Mouse (Mus musculus) heart, postnatal 0 days (tissue): ENCODE results near the gene Hgfac. TPM values are rescaled to one million over a fixed set of nuclear protein-coding genes. Genes with fewer than 3 reads are reported as not detected.
A peak's percentile ranks its signal among the peaks of the same experiment; 100 is the strongest.

ENCODE experiments used
- ATAC-seq: fragments of 200-750 bp; cut with Nextera tagmentation; 2 replicates; pipeline ENCODE4 v1.8.0; 2017; ENCODE audit warnings: low read depth, moderate number of reproducible peaks, moderate library complexity; ENCODE audit not compliant: insufficient read depth
- DNase-seq: peaks from one replicate; pipeline ENCODE4 v3.0.0-alpha.2; 2016; ENCODE audit warnings: low spot score
- H3K27ac ChIP-seq: fragments of 300-500 bp; sonication (generic); 2 replicates; pipeline ENCODE4 v1.5.1; 2014; ENCODE audit warnings: low read depth, mild to moderate bottlenecking
- H3K27me3 ChIP-seq: fragments of 300-500 bp; sonication (generic); 2 replicates; pipeline ENCODE4 v1.6.1; 2014; ENCODE audit warnings: low read length, mixed read lengths; ENCODE audit not compliant: control insufficient read depth, insufficient read depth
- H3K36me3 ChIP-seq: fragments of 300-500 bp; sonication (generic); replicated peaks from 2 replicates; pipeline ENCODE4 v1.6.1; 2014; ENCODE audit warnings: low read length, mixed read lengths; ENCODE audit not compliant: control insufficient read depth, insufficient read depth
- H3K4me1 ChIP-seq: fragments of 300-500 bp; sonication (generic); 2 replicates; pipeline ENCODE4 v1.6.1; 2014; ENCODE audit warnings: antibody characterized with exemption; ENCODE audit not compliant: control insufficient read depth, insufficient read depth
- H3K4me2 ChIP-seq: fragments of 300-500 bp; sonication (generic); 2 replicates; pipeline ENCODE4 v1.6.1; 2014; ENCODE audit warnings: low read depth, mild to moderate bottlenecking, low read length, moderate library complexity
- H3K4me3 ChIP-seq: fragments of 300-500 bp; sonication (generic); 2 replicates; pipeline ENCODE4 v1.5.1; 2014; ENCODE audit warnings: low read depth, low read length
- H3K9ac ChIP-seq: fragments of 300-500 bp; sonication (generic); replicated peaks from 2 replicates; pipeline ENCODE4 v1.6.1; 2014; ENCODE audit warnings: low read depth, low read length, mixed read lengths
- H3K9me3 ChIP-seq: fragments of 300-500 bp; sonication (generic); replicated peaks from 2 replicates; pipeline ENCODE4 v1.6.1; 2016; ENCODE audit warnings: low read length; ENCODE audit not compliant: control insufficient read depth
- CTCF ChIP-seq: IDR thresholded peaks from 2 replicates; pipeline ENCODE4 v1.5.1; 2016; ENCODE audit warnings: antibody characterized with exemption, control low read depth, low read depth
- EP300 ChIP-seq: IDR thresholded peaks from 2 replicates; pipeline ENCODE4 v1.6.1; 2016; ENCODE audit warnings: antibody characterized with exemption, low read depth
- WGBS: fragments of 180-500 bp; shearing (Covaris S2); extraction: QIAGEN DNeasy Blood & Tissue Kit; methylation state at CpG from one replicate; pipeline ENCODE4 v1.1.7; 2014; 5-methylcytosine and 5-hydroxymethylcytosine counted together
- polyA plus RNA-seq: library from polyadenylated mRNA; unstranded; fragments of >200 nt; fragmentation: Nextera tagmentation; extraction: Ambion mirVana; gene quantifications from 2 replicates; pipeline ENCODE4 v1.2.1, GENCODE M21; 2015
- total RNA-seq: library from RNA; depleted of rRNA; stranded (reverse); fragments of >200 nt; gene quantifications from 2 replicates; pipeline ENCODE4 v1.2.3, GENCODE M21; 2014; ENCODE audit warnings: low replicate concordance

Hgfac gene
- total and polyA plus RNA-seq, 2 experiments from 2014 or later = 0.36 TPM; not detected in 1

GRCm38 (mm10) chr5:35004769-35005168, 36.5 kb upstream of the Hgfac start:
- ATAC-seq (no peak), DNase-seq (no peak)
- H3K27ac ChIP-seq = no peak overlapping the region
- peaks cover 30% of the 10 kb centered on the region for H3K4me1 ChIP-seq
- TF ChIP-seq CTCF = no peak
- no peak for TF ChIP-seq EP300
- no peaks in the 10 kb centered on the region for H3K9me3 ChIP-seq
- H3K27me3 ChIP-seq = no peaks in the 10 kb centered on the region
- WGBS = 95% methylated on average over 2 of the region's 2 CpGs
- no peak overlapping the region for H3K4me3 ChIP-seq
- no peak overlapping the region for H3K9ac ChIP-seq
- peaks cover 6% of the 10 kb centered on the region; the same call in 1 of the 2 replicates for H3K36me3 ChIP-seq
- H3K4me2 ChIP-seq = no peak overlapping the region

- DNase-seq (no peak), ATAC-seq (no peak)
- Histone ChIP-seq H3K9ac (no peak overlapping the region), H3K27ac (no peak overlapping the region), H3K4me2 (no peak overlapping the region), H3K36me3 (0 out of 2 replicates have a peak, but pooled peaks cover 4% of the 10 kb centered on the region), H3K9me3 (no peaks in the 10 kb centered on the region), H3K27me3 (no peaks in the 10 kb centered on the region), H3K4me3 (no peak overlapping the region), H3K4me1 (peaks cover 36% of the 10 kb centered on the region)
- TF ChIP-seq EP300 = no peak
- no peak for TF ChIP-seq CTCF
- WGBS = 83% methylated on average over 3 of the region's 3 CpGs
Observed at GRCm38 (mm10) chr5:35005659-35006058, 35.6 kb upstream of the Hgfac start.

- peaks cover 36% of the 10 kb centered on the region for H3K4me1 ChIP-seq
- H3K4me2 ChIP-seq = no peak overlapping the region
- H3K36me3 ChIP-seq = 0 out of 2 replicates have a peak, but pooled peaks cover 4% of the 10 kb centered on the region
- H3K27me3 ChIP-seq = no peaks in the 10 kb centered on the region
- no peak overlapping the region for H3K4me3 ChIP-seq
- H3K27ac ChIP-seq = no peak overlapping the region
- WGBS = 86% methylated on average over 2 of the region's 2 CpGs
- no peaks in the 10 kb centered on the region for H3K9me3 ChIP-seq
- ATAC-seq (no peak), DNase-seq (no peak)
- no peak for TF ChIP-seq EP300
- TF ChIP-seq CTCF = no peak
- no peak overlapping the region for H3K9ac ChIP-seq
Observed at GRCm38 (mm10) chr5:35006599-35006998, 34.7 kb upstream of the Hgfac start.

GRCm38 (mm10) chr5:35009163-35009562, 32.1 kb upstream of the Hgfac start:
- TF ChIP-seq EP300 = no peak
- TF ChIP-seq CTCF = no peak
- ATAC-seq = peak; percentile 67
- H3K27ac ChIP-seq = peak overlapping the region; percentile 30; the same call in 1 of the 2 replicates

GRCm38 (mm10) chr5:35010656-35011055, 30.7 kb upstream of the Hgfac start:
- H3K4me2 ChIP-seq = no peak overlapping the region
- 0 out of 2 replicates have a peak, but pooled peaks cover 3% of the 10 kb centered on the region for H3K36me3 ChIP-seq
- TF ChIP-seq CTCF = no peak
- TF ChIP-seq EP300 = no peak
- H3K9me3 ChIP-seq = no peaks in the 10 kb centered on the region
- no peak overlapping the region for H3K4me3 ChIP-seq
- DNase-seq (no peak), ATAC-seq (no peak)
- H3K4me1 ChIP-seq = peaks cover 21% of the 10 kb centered on the region
- H3K27ac ChIP-seq = no peak overlapping the region
- H3K27me3 ChIP-seq = no peaks in the 10 kb centered on the region
- WGBS = 56% methylated on average over 5 of the region's 5 CpGs
- H3K9ac ChIP-seq = no peak overlapping the region

More at GRCm38 (mm10) chr5:35009163-35009562, 32.1 kb upstream of the Hgfac start:
- H3K9ac ChIP-seq = no peak overlapping the region
- no peaks in the 10 kb centered on the region for H3K9me3 ChIP-seq
- H3K4me1 ChIP-seq = peaks cover 26% of the 10 kb centered on the region
- 0 out of 2 replicates have a peak, but pooled peaks cover 6% of the 10 kb centered on the region for H3K36me3 ChIP-seq
- no peak overlapping the region for H3K4me3 ChIP-seq
- no peaks in the 10 kb centered on the region for H3K27me3 ChIP-seq
- DNase-seq = peak; percentile 36
- 45% methylated on average over 4 of the region's 4 CpGs for WGBS
- no peak overlapping the region for H3K4me2 ChIP-seq
